Mouse (Mus musculus): ENCODE data around the gene Snapc4.
A peak's percentile ranks its signal among the peaks of the same experiment; 100 is the strongest.
"Not testable (repeated sequence)": the region's sequence is repeated elsewhere in the genome, so short reads cannot be mapped to it uniquely, and the experiment has no call there.

Snapc4 gene

DNA sequence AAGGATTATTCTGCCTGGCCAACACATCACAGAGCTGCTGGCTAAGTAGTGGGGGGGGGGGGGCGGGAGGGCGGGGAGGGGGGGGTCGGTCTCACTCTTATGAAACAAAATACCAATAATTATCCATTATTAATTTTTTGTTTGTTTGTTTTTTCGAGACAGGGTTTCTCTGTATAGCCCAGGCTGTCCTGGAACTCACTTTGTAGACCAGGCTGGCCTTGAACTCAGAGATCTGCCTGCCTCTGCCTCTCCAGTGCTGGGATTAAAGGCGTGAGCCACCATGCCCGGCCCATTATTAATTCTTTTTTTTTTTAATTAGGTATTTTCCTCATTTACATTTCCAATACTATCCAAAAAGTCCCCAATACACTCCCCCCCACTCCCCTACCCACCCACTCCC lies 418 bp upstream of the Snapc4 start:
- not testable (repeated sequence) for DNase-seq (ENCODE audit: low read depth, low spot score)

DNA sequence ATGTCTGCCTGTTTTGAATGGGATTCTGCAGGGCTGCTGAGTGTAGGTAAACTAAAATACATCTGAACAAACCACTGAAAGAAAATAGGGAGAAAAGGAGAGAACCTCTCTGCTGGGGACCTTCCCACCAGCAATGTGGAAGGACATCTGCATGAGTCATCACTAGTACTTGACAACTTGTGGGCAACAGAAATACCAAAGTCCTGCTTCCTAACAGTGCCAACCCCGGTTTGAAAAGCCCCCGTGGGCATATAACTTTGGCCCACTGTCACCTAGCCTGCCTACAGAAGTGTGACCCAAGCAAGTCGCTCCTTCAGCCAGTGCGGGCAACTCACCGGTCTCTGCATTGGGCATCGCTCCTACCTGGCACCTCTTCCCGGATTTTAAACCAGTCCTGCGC lies 8.1 kb downstream of the Snapc4 start:
- DNase-seq (ENCODE audit: low read depth, low spot score): no peak

DNA sequence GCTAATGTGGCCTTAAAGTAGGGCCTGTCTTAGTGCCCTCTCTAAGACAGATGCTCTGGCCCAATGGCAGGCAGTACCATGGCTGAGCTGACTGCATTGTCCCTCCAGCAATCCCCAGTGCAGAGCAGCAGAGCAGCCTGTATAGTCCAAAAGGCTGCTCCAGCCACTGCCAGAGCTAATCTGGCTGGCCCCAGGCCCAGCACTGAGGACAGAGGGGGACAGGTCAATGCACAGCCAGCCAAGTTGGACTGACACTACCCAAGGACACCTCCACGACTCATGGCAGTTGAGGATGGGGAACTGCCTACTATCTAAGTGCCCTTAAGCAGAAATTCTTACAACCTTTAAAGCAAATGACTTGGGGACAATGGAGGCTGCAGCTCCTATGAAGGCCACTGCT lies 11.9 kb downstream of the Snapc4 start:
- no peak for DNase-seq (ENCODE audit: low read depth, low spot score)

DNA sequence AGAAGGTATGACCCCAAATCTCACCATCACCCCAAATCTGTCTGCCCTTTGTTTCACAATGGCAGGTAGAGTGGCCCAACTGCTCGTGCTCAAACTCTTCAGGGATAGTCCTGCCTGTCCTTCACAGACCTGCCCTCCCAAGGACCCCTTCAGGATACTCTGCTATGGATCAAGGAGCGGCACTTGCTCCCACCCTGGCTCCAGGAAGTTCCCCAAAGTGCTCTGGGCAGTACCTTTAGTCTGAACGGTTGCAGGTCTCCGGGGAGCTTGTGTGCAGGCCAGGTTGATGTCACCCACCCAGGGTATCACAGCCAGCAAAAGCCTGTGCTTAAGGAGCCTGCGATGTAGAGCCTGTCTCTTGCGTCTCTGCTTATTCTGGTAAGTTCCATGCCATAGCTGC lies 12.5 kb downstream of the Snapc4 start:
- DNase-seq (ENCODE audit: low read depth, low spot score): no peak

DNA sequence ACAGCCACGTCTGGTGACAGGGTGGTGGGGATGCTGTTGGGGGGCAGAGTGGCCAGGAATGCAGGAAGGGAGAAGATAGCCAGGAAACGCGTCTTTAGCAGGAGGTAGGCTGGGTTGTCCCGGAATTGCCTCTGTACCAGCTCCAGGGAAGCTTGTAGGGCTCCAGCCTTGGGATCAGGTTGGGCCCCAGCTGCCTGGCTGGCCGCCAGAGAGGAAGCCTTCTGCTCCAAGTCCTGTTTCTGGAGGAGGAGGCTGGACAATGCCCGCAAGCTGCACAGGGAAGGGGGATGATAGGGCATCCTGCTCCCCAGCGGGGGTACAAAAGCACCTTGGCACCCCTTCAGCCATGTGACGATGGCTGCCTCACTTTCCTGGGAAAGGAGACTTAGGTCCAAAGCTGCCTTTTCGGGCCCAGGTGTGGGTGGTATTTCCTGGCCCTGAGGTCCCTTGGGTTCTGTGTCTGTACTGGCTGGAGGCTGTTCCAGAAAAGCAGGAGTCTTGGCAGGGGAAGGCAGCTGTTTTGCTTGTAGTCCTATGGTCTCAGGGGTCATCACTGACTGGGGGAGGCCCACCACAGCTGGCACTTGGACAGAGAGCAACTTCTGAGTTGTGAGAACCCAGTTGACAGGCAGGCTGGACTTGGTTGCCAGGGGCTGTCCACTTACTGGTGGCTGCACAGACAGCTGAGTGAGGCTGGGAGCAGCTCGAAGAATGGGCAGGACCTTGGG lies 15.6 kb downstream of the Snapc4 start:
- no peak for DNase-seq (ENCODE audit: low read depth, low spot score)

DNA sequence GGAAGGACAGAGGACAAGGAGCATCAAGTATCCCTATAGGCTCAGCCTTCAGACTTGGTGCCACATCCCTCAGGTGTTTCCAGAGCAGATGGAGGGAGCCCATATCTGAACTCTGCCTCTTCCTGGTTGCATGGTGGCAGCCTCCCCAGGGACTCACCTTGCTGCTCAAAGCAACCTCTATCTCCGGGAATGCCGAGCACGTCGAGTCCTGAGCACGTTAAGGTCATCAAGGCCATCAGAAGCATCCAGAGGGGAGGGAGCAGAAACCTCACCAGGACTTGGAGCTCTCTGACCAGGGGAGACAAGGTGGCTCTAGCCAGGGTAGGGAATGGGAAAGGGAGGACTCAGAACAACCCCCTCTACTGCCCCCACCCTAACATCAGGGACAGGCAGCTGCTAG lies 17.0 kb downstream of the Snapc4 start:
- no peak for DNase-seq (ENCODE audit: low read depth, low spot score)

DNA sequence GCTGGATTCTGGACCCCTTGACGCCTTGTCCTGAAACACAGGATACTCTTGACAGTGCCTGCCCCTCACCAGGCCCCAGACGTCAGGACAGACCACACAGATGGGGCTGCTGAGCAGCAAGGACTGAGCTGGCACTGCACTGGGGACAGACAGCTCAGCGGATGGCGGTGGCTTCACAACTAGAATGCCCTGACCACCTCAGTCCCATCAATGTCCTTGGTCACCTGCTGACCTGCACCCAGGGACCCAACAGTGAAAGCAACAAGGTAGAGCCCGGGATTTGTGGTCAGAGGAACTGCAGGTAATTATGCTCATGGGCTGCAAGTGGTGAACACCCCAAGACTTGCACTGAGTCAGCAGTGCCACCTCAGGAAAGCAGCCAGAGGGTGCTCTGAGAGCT lies 17.5 kb downstream of the Snapc4 start:
- no peak for DNase-seq (ENCODE audit: low read depth, low spot score)

DNA sequence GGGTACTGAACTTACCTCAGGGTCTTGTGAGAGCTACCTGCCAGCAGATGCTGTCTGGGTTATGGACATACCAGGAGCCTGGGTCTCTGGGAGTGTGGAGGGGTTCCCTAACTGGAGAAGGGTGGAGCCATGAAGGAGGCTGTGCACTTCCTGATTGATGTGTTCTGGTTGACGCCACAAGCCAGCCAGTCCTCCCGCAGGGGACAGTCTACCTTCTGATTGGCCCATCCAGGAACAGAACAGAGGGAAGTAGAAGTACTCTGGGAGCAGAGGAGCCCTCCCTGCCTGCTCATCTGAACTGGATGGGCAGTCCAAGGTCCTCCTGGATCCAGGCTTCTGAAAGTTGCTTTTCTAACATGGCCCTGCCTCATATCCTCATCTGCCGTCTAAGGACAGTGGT lies 19.7 kb downstream of the Snapc4 start, which contains the start of gene Card9:
Card9 (minus strand) TSS at position 147 of the 400 bp plus-strand sequence.
- DNase-seq (ENCODE audit: low read depth, low spot score): no peak

DNA sequence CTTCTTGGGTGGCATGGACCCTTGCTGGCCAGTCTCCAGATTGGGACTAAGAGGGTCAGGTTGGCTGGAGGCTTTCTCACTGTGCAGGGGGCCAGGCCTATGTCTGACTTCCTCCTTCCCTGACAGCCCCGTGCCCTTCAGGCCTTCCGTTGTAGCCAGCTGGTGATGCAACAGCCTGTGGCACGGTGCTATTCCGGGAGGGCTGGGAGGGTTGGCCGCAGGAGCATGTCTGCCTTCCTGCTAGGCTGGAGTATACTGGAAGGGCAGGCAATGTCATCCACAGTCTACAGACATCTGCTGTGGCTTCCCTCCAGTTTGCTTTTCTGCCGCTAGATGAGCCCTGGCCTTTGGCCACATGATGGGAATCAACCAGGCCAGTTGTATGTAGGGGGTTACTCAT lies 20.5 kb downstream of the Snapc4 start:
- no peak for DNase-seq (ENCODE audit: low read depth, low spot score)

DNA sequence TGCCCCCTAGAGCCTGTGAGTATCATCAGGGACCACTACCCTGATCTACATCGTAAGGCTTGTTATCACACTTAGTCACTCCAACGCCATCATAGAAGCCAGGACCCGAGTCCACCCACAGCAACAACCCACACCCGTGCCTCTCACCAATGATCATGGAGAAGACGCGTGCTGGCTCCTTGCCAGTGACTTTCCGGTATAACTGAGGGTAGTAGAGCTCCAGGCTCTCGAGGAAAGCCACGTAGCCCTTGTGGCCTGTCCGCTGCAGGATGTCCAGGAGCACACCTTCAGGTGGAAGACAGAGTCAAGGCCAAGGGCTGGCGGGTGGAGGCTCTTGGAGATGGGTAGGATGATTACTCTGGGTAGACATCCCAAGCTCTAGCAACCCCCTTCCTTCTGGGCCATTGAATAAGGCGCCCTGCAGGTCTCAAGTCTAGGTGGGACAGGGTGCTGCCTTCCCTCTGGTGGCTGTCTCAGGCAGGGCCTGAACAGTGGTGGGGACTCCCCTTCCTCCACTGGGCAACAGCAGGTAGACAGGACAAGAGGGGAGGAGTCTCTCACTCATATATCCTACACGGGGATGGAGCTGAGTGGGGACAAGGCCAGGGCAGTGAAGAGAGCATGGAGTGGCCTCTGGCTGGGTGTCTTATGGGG lies 21.7 kb downstream of the Snapc4 start:
- no peak for DNase-seq (ENCODE audit: low read depth, low spot score)

DNA sequence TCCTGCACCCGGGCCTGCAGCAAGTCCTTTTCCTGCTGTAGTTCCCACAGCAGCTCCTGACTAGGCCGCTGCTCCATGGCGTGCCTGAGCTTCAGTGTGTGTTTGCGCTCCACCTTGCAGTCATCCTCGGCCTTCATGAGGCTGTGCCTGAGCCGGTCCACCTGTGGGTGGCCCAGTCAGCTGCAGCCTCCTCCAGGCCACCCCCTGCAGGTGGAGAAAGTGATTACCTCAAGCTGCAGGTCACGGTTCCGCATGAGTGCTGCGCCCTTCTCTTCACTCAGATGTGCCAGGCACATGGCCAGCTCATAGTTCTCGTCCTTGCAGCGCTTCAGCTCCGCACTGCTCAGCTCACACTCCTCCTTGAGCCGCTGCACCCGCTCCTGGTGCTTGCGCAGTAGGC lies 23.0 kb downstream of the Snapc4 start:
- DNase-seq (ENCODE audit: low read depth, low spot score): peak; percentile 42

DNA sequence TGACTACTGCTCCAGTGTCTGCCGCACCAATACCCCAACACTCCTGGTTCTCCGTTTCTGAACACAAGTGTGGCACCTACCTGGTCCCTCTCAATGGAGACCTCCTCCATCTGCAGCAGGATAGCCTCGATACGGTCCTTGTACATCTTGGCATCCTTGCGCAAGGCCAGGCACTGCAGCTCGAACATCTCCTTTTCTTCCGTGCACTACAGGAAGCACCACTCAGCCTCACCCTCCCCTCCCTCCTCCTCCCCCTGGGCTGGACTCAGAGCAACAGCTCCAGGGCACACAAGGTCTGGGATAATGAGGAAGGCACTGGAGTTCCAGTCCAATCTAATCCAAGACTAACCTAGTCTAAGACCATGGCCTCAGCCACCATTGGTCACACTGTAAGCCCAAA lies 23.8 kb downstream of the Snapc4 start:
- no peak for DNase-seq (ENCODE audit: low read depth, low spot score)

DNA sequence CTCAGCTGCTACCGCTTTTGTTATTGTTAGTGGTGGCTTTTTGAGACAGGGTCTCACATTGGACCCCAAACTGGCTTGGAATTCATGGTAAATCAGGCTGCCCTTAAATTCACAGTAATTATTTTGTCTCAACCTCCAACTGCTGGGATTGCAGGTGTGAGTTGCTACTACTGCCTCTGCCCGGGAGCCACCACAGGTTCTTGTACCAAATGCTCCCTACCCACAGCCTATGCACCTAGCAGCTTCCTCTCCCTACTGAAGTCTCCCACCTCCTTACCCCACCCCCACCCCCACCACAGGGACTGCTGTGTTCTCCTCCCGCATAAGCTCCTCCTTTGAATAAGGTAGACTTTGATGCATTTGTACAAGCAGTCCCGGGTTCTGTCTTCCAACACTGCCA lies 24.2 kb downstream of the Snapc4 start:
- DNase-seq (ENCODE audit: low read depth, low spot score): no peak

DNA sequence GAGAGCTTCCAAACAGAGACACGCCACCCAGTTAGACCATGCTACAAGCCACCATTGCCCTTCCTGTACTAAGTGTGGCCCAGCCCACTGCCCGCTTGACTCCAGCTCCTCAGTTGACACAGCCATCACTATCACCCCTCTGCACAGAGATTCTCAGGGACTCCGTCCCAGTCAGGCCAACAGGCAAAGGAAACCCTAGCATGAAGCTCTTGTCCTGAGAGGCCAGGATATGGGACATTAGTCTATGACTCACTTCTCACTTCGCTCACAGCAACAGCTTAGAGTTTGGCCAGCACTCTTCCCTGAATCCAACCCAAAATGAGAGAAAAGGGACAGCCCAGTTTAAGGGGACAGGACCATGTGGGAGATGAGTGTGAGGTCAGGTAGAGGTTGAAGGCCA lies 26.1 kb downstream of the Snapc4 start:
- DNase-seq (ENCODE audit: low read depth, low spot score): no peak

DNA sequence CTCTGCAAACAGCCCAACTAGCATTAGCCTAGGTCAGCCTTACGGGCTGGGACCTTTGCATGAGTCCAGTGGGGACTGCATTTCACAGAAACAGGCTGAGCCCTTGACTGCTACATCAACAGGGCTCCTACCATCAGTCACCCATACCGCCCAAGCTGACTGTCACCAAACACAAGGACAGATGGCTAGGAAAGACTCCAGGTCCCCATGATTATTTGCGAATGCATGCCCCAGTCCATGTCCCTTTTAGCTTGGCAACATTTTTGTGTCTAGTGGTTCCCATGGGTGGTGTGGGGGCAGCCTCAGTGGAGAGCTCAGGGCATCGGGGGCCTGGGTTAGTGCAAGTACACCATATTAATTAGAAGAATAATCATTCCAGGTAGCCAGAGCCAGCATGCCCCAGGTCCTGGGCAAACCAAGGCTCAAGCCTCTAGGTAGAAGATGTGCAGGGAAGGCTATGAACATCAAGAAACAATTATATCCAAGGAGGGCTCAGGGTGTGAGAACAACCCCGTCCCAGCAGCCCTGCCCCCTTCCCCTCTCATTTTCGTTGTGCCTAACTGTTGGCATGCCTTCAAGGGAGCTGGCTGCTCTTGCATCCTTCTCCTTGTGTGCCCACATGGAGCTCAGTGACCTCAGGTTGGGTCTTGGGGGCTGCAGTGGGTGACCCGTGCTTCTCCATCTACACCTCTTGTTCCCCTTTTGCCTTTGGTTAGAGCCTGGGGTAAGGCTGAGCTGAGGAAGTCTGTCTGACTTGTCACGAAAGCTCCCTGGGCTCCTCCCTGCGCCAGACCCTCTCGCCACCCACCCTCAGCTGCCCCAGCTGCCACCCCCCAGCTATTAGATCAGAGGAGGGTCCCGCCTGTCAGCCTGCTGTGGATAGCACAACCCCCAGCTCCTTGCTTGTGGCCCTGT lies 27.1 kb downstream of the Snapc4 start:
- no peak for DNase-seq (ENCODE audit: low read depth, low spot score)

DNA sequence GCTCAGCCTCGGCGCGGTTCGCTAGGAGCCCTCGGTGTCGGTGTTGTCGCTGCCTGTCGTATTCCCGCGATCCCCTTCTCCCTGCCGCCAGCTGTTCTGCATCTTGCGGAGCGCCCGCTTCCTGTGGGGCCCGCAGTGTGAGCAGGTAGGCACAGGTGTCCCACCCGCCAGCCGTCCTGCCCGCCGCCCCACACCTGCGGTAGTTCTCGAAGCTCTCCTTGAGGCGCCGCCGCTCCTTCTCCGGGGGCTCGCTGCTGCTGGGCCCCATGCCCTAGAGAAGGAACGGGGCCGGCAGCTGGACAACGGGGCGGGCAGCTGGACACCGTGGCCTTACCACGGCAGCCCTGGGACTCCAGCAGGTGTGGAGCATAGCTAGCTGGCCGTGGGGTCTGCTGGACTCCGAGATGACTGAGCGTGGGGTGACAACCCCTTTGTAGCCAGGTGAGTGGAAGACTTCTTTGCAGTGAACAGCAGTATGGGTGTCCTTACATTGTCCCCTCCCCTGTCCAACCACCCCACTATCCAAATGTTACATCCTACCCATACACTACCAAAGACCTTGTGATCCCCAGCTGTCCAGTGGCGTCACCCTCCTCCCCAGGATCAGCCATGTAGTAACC lies 28.1 kb downstream of the Snapc4 start:
- no peak for DNase-seq (ENCODE audit: low read depth, low spot score)

DNA sequence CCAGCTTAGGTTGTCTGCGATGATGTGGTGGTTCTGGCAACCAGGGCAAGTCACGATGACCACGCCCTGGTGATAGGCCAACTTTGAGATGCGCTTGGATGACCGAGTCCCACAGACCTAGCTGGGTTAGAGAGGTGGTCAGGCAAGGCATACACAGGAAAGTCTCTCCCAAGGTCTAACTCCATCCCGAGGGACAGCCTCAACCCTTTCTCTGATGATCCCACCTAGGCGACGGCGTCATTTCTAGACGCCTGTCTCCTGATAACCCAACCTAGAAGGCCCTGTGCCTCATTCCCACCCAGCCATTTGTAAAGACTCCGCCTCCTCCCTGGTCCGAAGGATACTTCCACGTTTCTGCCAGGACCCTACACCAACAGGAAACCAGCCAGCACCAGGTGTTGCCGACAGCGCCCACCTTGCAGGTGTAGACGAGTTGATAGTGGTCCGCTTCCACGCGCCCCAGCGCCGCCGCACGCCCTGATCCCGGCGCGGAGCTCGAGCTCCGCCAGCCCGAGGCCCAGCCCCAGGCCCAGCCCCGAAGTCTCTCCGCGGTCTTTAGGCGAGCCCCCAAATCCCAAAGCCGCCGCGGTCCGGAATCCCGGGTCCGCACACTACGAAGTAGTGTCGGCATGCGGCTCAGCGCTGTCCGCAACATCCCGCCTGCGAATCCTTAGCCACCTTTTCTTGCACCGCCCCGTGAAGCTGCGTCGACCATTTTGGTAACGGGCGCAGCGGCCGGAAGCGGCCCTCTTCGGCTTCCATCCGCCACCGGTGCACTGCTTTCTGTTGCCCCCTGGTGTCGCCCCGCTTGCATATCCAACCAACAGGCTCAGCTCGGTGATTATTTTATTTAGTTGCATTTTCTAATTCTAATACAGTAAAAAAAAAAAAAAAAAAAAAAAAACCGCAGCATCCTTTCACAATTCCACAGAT lies 28.8 kb downstream of the Snapc4 start, which contains the start of gene Dnlz:
Dnlz (minus strand) TSS at position 753 of the 933 bp plus-strand sequence.
- DNase-seq (ENCODE audit: low read depth, low spot score): peak; percentile 90

DNA sequence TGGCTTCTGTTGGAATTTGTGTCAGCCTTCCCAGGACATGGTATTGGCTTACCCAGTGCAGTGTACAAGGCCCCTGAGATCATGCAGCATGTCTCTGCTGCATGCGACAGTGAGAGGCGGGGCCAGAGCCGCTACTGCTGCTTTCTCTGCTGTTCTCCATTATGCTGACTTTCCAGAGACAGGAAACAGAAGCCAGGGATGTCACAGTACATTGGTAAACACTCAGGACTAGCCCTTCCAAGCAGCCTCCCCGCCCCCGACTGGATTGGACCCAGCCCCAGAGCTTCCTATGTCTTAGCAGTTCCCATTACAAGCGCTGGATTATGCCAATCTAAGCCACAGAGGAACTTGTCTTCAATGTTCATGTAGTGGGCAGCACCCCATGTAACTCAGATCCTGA lies 32.2 kb downstream of the Snapc4 start:
- DNase-seq (ENCODE audit: low read depth, low spot score): no peak

DNA sequence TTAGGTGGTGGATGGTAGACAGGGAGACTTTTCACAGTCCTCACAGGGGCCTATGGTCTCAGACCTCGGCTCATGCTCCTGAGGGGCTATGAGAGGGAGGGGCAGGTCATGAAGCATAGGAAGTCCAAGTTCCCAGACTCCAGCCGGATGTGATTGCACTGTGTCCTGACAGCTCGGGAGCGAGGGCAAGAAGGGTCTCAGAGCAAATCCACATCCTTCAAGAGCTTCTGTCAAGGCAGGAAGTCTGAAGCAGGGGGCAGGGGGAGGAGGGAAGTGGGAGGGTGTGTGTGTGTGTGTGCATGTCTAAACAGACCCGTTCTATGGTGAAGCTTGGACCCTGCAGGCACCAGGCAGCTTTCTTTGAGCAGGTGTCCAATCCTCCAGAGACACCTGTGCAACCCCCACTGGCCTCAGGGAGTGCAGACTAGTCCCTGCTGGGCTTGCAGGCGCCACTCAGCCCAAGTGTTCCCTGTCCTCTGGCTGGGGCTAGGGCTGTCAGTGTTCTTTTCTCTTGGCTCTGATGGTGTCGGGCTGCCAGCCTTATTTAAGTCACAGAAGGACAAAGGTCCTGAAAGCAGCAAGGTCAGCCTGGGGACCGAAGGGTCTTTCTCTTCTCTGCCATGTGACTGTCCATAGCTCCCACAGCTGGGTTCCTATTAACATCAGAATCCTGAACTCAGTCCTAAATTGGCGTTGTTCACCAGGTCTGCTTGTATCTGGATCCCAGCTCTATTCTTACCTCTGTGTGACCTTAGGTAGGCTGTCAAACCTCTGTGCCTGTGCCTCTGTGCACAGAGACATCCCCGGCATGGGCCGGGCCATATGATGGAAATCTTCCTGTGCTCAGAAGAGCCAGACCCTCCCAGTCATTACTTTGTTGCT lies 37.6 kb downstream of the Snapc4 start:
- DNase-seq (ENCODE audit: low read depth, low spot score): peak; percentile 56

DNA sequence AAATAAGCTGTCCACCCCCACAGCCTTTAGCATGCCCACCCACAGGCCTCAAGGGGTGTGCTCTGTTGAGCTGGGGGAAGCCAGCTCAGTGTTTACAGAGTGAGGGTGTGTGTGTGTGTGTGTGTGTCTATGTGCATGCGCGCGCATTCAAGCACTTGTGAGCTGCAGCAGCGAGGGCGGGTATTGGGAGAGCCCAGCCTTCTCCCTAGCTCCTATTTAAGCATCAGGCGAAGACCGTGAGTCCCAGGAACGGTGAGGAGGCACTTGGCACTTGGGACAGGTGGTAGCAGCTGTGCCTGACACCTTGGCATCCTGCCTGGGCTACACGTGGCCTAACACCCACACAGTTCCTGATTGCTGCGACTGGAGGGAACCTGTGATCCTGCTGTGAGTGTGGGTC lies 38.4 kb downstream of the Snapc4 start:
- DNase-seq (ENCODE audit: low read depth, low spot score): no peak

All from ES-CJ7 (cell line).